Mouse (Mus musculus): ENCODE results near the gene 4430402I18Rik.

GRCm38 (mm10) chr19:28879476-28879875 is 88.1 kb downstream of the 4430402I18Rik start:
- TF ChIP-seq GATA1 (IDR thresholded peaks at IDR 0.05; ENCODE audit: low read length) (no peak), TAL1 (IDR thresholded peaks at IDR 0.05; ENCODE audit: low read length) (no peak)

All from erythroblast, embryonic 14.5 days (primary cell).